Mouse (Mus musculus) embryonic facial prominence, embryonic 11.5 days (tissue): ENCODE data around the gene Trnt1. TPM values are rescaled to one million over a fixed set of nuclear protein-coding genes. Genes with fewer than 3 reads are reported as not detected.

Experiments
- ATAC-seq: fragments of 200-750 bp; cut with Nextera tagmentation; replicated peaks from 2 replicates; pipeline ENCODE4 v1.8.0; 2017; ENCODE audit warnings: low read depth; ENCODE audit not compliant: insufficient number of reproducible peaks, low FRiP score, low TSS enrichment
- DNase-seq: peaks from one replicate; pipeline ENCODE4 v3.0.0-alpha.2; 2015; ENCODE audit warnings: low spot score
- H3K27ac ChIP-seq: fragments of 300-500 bp; sonication (generic); replicated peaks from 2 replicates; pipeline ENCODE4 v1.5.1; 2014; ENCODE audit warnings: mild to moderate bottlenecking, low read depth, low read length, control low read depth
- H3K27me3 ChIP-seq: fragments of 300-500 bp; sonication (generic); 2 replicates; pipeline ENCODE4 v1.6.1; 2014; ENCODE audit warnings: mild to moderate bottlenecking, low read length, moderate library complexity, mixed read lengths; ENCODE audit not compliant: control insufficient read depth, insufficient read depth
- H3K36me3 ChIP-seq: fragments of 300-500 bp; sonication (generic); replicated peaks from 2 replicates; pipeline ENCODE4 v1.6.1; 2014; ENCODE audit warnings: low read depth, mild to moderate bottlenecking, low read length, moderate library complexity, mixed read lengths; ENCODE audit not compliant: control insufficient read depth, insufficient read depth
- H3K4me1 ChIP-seq: fragments of 300-500 bp; sonication (generic); 2 replicates; pipeline ENCODE4 v1.6.1; 2014; ENCODE audit warnings: low read length, mixed read lengths; ENCODE audit not compliant: control insufficient read depth, insufficient read depth
- H3K4me2 ChIP-seq: fragments of 300-500 bp; sonication (generic); 2 replicates; pipeline ENCODE4 v1.6.1; 2014; ENCODE audit warnings: low read depth, mild to moderate bottlenecking, control low read depth, low read length, moderate library complexity
- H3K4me3 ChIP-seq: fragments of 300-500 bp; sonication (generic); 2 replicates; pipeline ENCODE4 v1.5.1; 2014; ENCODE audit warnings: low read depth, low read length, control low read depth
- H3K9ac ChIP-seq: fragments of 300-500 bp; sonication (generic); replicated peaks from 2 replicates; pipeline ENCODE4 v1.6.1; 2014; ENCODE audit warnings: mild to moderate bottlenecking, control low read depth, low read length
- H3K9me3 ChIP-seq: fragments of 300-500 bp; sonication (generic); replicated peaks from 2 replicates; pipeline ENCODE4 v1.6.1; 2016; ENCODE audit warnings: mild to moderate bottlenecking, low read length, inconsistent platforms, mixed read lengths; ENCODE audit not compliant: control insufficient read depth
- whole genome bisulfite sequencing: fragments of 180-500 bp; shearing (Covaris S2); extraction: QIAGEN DNeasy Blood & Tissue Kit; methylation state at CpG from one replicate; pipeline ENCODE4 v1.1.7; 2014; 5-methylcytosine and 5-hydroxymethylcytosine counted together
- polyA plus RNA-seq: library from polyadenylated mRNA; unstranded; fragments of >200 nt; fragmentation: Nextera tagmentation; extraction: Ambion mirVana; gene quantifications from 2 replicates; pipeline ENCODE4 v1.2.1, GENCODE M21; 2014

The Trnt1 gene
- polyA plus RNA-seq, 1 experiment from 2014 or later, result 91.4 TPM

DNA sequence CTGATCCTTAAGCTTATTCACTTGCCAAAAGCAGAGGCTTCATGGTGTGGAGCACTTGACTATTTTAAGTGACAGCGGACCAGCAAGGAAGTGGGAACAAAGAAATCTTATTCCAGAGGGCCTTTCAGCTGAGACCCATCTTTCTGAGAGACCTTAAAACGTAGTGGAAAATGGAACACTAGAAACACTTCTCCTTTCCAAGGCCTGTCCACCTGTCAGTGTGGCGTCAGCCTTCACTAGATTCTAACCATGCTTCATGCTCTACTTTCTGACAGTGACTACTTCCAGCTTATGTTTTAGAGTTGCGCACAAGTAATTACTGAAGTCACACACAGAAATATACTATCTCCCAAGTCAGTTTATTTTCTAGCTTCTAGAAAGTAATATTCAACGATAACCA is 23.6 kb downstream of the Trnt1 start:
- WGBS, result 96% methylated on average over 5 of the region's 5 CpGs
- no peak for ATAC-seq
- H3K9me3 ChIP-seq, result no peaks in the 10 kb centered on the region
- no peak for DNase-seq
- H3K4me2 ChIP-seq, result no peak overlapping the region
- H3K4me3 ChIP-seq, result no peak overlapping the region
- H3K27ac ChIP-seq, result no peak overlapping the region
- no peaks in the 10 kb centered on the region for H3K27me3 ChIP-seq
- no peaks in the 10 kb centered on the region for H3K4me1 ChIP-seq
- H3K9ac ChIP-seq, result no peak overlapping the region
- H3K36me3 ChIP-seq, result no peaks in the 10 kb centered on the region; the same call in 1 of the 2 replicates

DNA sequence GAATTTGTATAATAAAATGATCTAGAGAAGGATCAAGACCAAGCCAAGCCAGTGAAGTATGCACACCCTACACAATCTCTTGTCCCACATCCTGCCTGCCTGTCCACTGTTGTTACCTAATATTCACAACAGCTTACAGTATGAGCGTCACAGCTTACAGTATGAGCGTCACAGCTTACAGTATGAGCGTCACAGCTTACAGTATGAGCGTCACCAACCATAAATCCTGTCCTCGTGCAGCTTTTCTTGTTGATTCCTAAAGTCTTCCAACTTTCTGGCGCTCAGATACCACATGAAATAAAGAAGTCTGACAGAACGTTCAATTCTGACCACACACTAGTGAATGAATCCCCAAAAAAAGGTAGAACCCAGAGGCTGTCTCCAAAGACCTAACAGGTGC is 24.2 kb downstream of the Trnt1 start:
- Histone ChIP-seq H3K9me3 (no peaks in the 10 kb centered on the region), H3K4me1 (no peaks in the 10 kb centered on the region), H3K4me2 (no peak overlapping the region), H3K36me3 (no peaks in the 10 kb centered on the region; the same call in 1 of the 2 replicates), H3K4me3 (no peak overlapping the region), H3K27me3 (no peaks in the 10 kb centered on the region), H3K27ac (no peak overlapping the region), H3K9ac (no peak overlapping the region)
- ATAC-seq (no peak), DNase-seq (no peak)
- WGBS, result 86% methylated on average over 7 of the region's 7 CpGs

DNA sequence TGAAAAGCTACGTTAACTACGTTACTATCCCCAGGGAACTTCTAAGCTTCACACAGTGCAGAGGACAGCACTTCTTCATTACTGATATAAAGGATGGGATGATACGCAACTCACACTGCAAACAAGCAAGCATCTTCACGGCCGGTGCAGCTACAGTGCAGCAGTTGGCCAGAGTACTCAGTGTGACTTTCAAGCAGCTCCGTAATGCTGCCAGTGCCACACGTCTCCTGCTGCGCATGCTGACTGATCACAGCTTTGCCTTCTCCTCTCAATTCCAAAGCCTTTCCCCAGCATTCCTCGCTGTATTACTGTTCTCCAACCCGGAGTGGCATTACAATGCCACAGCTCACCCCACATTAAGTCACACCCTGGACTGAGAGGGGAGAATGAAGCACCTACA is 24.7 kb downstream of the Trnt1 start:
- Histone ChIP-seq H3K4me1 (no peaks in the 10 kb centered on the region), H3K4me3 (no peak overlapping the region), H3K9ac (no peak overlapping the region), H3K27me3 (no peaks in the 10 kb centered on the region), H3K4me2 (no peak overlapping the region), H3K9me3 (no peaks in the 10 kb centered on the region), H3K36me3 (no peaks in the 10 kb centered on the region; the same call in 1 of the 2 replicates), H3K27ac (no peak overlapping the region)
- 90% methylated on average over 10 of the region's 10 CpGs for WGBS
- DNase-seq (no peak), ATAC-seq (no peak)

DNA sequence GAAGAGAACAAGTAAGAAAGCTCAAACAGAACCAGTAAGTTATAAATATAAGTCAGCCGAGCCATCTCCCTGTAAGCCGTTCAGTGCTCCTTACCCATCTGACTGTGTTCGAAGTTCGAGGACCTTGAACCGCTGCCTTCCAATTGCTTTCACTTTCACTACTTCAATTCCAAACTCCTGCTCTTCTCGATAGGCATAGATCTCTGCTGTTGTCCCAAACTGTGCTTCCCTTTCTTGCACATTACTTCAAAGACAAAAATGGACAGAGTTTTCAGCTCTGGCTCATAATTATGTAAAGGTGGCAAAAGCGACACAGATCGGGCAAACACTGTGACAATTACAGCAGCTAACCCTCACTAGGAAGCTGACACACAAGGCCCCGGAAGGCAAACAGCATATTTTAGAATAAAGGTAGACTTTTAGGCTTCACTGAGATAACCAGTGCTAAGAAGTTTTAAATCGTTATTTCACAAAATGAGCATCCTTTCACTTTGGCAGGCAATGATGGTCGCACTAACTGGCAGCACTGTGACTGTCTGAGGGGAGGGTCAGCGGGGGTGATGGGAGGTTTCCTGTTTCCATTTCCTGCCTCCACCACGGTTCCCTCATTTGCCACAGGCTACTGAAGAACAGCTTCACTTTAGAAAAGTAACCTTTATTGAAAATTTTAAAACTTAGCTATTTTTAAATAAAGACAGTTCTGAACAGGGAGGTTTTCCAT is 25.3 kb downstream of the Trnt1 start:
- no peak overlapping the region for H3K4me2 ChIP-seq
- no peaks in the 10 kb centered on the region; the same call in 1 of the 2 replicates for H3K36me3 ChIP-seq
- no peaks in the 10 kb centered on the region for H3K9me3 ChIP-seq
- ATAC-seq, result no peak
- no peak overlapping the region for H3K4me3 ChIP-seq
- no peak overlapping the region for H3K9ac ChIP-seq
- no peak overlapping the region for H3K27ac ChIP-seq
- no peaks in the 10 kb centered on the region; the same call in 1 of the 2 replicates for H3K4me1 ChIP-seq
- 85% methylated on average over 13 of the region's 13 CpGs for WGBS
- H3K27me3 ChIP-seq, result no peaks in the 10 kb centered on the region
- DNase-seq, result no peak

- Histone ChIP-seq H3K9me3 (no peaks in the 10 kb centered on the region), H3K4me1 (no peaks in the 10 kb centered on the region; the same call in none of the 2 replicates), H3K27me3 (no peaks in the 10 kb centered on the region), H3K9ac (peak within 1 kb of the TSS; percentile 67), H3K27ac (no peak within 1 kb of the TSS), H3K4me2 (peak within 1 kb of the TSS; percentile 82), H3K36me3 (no peaks in the 10 kb centered on the region; the same call in 1 of the 2 replicates), H3K4me3 (peak within 1 kb of the TSS; percentile 83)
- DNase-seq (peak; percentile 91), ATAC-seq (peak; percentile 94)
- WGBS, result 2% methylated on average over 56 of the region's 57 CpGs
Observed at GRCm38 (mm10) chr6:106799333-106800226, 30.7 kb downstream of the Trnt1 start, which contains the start of gene Crbn. TSS of gene Crbn (minus strand) at chr6:106800077.

GRCm38 (mm10) chr6:106800227-106800557 is 31.3 kb downstream of the Trnt1 start:
- Histone ChIP-seq H3K4me1 (no peaks in the 10 kb centered on the region; the same call in none of the 2 replicates), H3K27ac (no peak overlapping the region)
- ATAC-seq, result peak; percentile 25; the same call in 1 of the 2 replicates

DNA sequence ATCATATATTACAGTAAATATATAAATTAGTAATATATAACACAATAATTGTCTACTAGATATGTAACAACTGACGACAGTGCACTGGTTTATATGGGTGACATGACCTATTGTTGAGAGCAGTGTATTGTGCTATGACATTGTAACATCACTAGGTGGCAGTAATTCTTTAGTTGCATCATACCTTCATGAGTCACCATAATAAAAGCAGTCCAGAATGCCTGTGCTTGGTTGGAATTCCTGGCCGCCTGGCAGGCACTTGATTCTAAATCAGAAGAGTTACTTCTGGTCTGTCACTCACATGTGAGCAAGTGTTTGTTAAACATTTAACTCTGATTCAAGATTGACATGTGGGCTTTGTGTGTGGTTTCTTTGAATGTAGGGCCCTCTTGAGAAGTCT is 36.0 kb downstream of the Trnt1 start:
- Histone ChIP-seq H3K4me3 (no peak overlapping the region), H3K4me2 (no peak overlapping the region), H3K27ac (no peak overlapping the region), H3K36me3 (no peaks in the 10 kb centered on the region), H3K4me1 (no peaks in the 10 kb centered on the region; the same call in 1 of the 2 replicates), H3K9me3 (no peaks in the 10 kb centered on the region), H3K9ac (no peak overlapping the region), H3K27me3 (no peaks in the 10 kb centered on the region)
- 44% methylated on average over 2 of the region's 2 CpGs for WGBS
- ATAC-seq (no peak; the same call in 1 of the 2 replicates), DNase-seq (peak; percentile 43)

More at GRCm38 (mm10) chr6:106800227-106800557, 31.3 kb downstream of the Trnt1 start:
- Histone ChIP-seq H3K36me3 (no peaks in the 10 kb centered on the region), H3K4me2 (no peak overlapping the region), H3K27me3 (no peaks in the 10 kb centered on the region), H3K9me3 (no peaks in the 10 kb centered on the region), H3K4me3 (peak overlapping the region; percentile 83), H3K9ac (peak overlapping the region; percentile 67; the same call in 1 of the 2 replicates)
- WGBS, result 60% methylated on average over 5 of the region's 5 CpGs
- no peak for DNase-seq
